Mouse (Mus musculus) stomach, embryonic 14.5 days (tissue): ENCODE results near the gene Ctf2. TPM values are rescaled to one million over a fixed set of nuclear protein-coding genes. Genes with fewer than 3 reads are reported as not detected.

Experiments
- ATAC-seq: fragments of 200-750 bp; cut with Nextera tagmentation; 2 replicates; pipeline ENCODE4 v1.8.0; 2017; ENCODE audit warnings: low read depth, moderate TSS enrichment; ENCODE audit not compliant: insufficient number of reproducible peaks, insufficient read depth, low FRiP score
- H3K27ac ChIP-seq: fragments of 300-500 bp; sonication (generic); 2 replicates; pipeline ENCODE4 v1.5.1; 2014; ENCODE audit warnings: mild to moderate bottlenecking, low read length, moderate library complexity, mixed read lengths
- H3K27me3 ChIP-seq: fragments of 300-500 bp; sonication (generic); 2 replicates; pipeline ENCODE4 v1.6.1; 2014; ENCODE audit warnings: low read length, control low read depth, mixed read lengths; ENCODE audit not compliant: control insufficient read depth, insufficient read depth
- H3K36me3 ChIP-seq: fragments of 300-500 bp; sonication (generic); 2 replicates; pipeline ENCODE4 v1.6.1; 2014; ENCODE audit warnings: mild to moderate bottlenecking, control low read depth, low read length, moderate library complexity, mixed read lengths; ENCODE audit not compliant: control insufficient read depth, insufficient read depth
- H3K4me1 ChIP-seq: fragments of 300-500 bp; sonication (generic); 2 replicates; pipeline ENCODE4 v1.6.1; 2014; ENCODE audit warnings: low read length, control low read depth, mixed read lengths; ENCODE audit not compliant: control insufficient read depth, insufficient read depth
- H3K4me2 ChIP-seq: fragments of 300-500 bp; sonication (generic); replicated peaks from 2 replicates; pipeline ENCODE4 v1.6.1; 2014; ENCODE audit warnings: low read depth, low read length, control low read depth
- H3K4me3 ChIP-seq: fragments of 300-500 bp; sonication (generic); 2 replicates; pipeline ENCODE4 v1.5.1; 2014; ENCODE audit warnings: low read depth, low read length, control low read depth
- H3K9ac ChIP-seq: fragments of 300-500 bp; sonication (generic); replicated peaks from 2 replicates; pipeline ENCODE4 v1.6.1; 2014; ENCODE audit warnings: low read depth, mild to moderate bottlenecking, control low read depth, low read length, moderate library complexity, mixed read lengths
- H3K9me3 ChIP-seq: fragments of 300-500 bp; sonication (generic); 2 replicates; pipeline ENCODE4 v1.6.1; 2016; ENCODE audit warnings: low read depth, low read length, control low read depth; ENCODE audit not compliant: control insufficient read depth
- WGBS: fragments of 180-500 bp; shearing (Covaris S2); extraction: QIAGEN DNeasy Blood & Tissue Kit; methylation state at CpG from one replicate; pipeline ENCODE4 v1.1.7; 2014; 5-methylcytosine and 5-hydroxymethylcytosine counted together
- microRNA counts: library from miRNA; unstranded; fragments of <30 nt; microRNA quantifications from one replicate; lab custom pipeline; 2016
- microRNA-seq: library from miRNA; unstranded; fragments of <30 nt; microRNA quantifications from one replicate; pipeline ENCODE4, GENCODE M21; 2016
- polyA plus RNA-seq: library from polyadenylated mRNA; unstranded; fragments of >200 nt; fragmentation: Nextera tagmentation; extraction: Ambion mirVana; gene quantifications from 2 replicates; pipeline ENCODE4 v1.2.1, GENCODE M21; 2014

Ctf2 gene
- polyA plus RNA-seq, 1 experiment from 2014 or later, result 0.32 TPM

DNA sequence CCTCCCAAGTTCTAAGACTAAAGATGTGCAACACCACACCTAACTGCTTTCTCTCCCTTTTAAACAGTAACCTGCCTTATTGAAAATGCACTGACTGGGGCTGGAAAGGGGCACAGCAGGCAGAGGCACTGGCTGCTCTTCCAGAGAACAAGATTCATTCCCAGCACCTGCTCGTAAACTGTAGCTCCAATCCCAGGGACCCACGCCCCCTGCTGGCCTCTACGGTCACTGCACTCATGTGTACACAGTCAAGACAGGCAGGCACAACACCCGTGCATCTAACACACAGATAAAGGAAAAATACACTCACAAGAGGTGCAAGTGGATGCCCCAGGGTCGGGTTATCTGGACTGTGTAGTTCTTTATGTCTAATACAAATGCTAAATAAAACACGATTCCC is 54.9 kb downstream of the Ctf2 start:
- H3K4me2 ChIP-seq, result no peak overlapping the region

GRCm38 (mm10) chr7:127675391-127675811 is 56.6 kb downstream of the Ctf2 start:
- WGBS, result 70% methylated on average over 9 of the region's 9 CpGs
- Histone ChIP-seq H3K4me2 (no peak overlapping the region), H3K36me3 (no peaks in the 10 kb centered on the region), H3K4me3 (no peak overlapping the region), H3K27ac (no peak overlapping the region), H3K9me3 (no peaks in the 10 kb centered on the region), H3K9ac (no peak overlapping the region), H3K27me3 (no peaks in the 10 kb centered on the region), H3K4me1 (no peaks in the 10 kb centered on the region)
- peak; percentile 42; the same call in 1 of the 2 replicates for ATAC-seq

More for the DNA sequence above, 54.9 kb downstream of the Ctf2 start:
- Histone ChIP-seq H3K36me3 (no peaks in the 10 kb centered on the region), H3K9me3 (no peaks in the 10 kb centered on the region), H3K4me3 (no peak overlapping the region), H3K9ac (no peak overlapping the region), H3K27ac (no peak overlapping the region), H3K27me3 (no peaks in the 10 kb centered on the region), H3K4me1 (no peaks in the 10 kb centered on the region)
- ATAC-seq, result no peak
- WGBS, result 66% methylated on average over 6 of the region's 6 CpGs

DNA sequence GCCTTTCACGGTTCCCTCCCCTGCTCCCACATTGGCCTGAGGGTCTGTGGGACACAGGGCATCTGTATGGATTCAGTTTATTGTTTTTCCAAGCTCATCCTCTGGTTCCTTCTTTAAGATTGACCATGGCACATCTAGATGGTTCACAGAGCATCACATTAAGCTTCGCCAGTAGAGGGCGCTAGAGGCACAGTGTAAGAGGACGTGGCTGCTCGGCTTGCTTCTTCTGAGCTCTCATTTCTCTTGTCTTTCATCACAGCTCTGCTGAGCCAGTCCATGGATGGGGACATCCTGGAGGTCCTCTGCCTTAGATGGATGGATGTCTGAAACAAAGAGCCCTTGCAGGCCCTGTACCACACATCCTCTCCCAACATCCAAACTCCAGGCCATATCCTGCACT is 57.0 kb downstream of the Ctf2 start:
- ATAC-seq, result peak; percentile 31; the same call in 1 of the 2 replicates
- WGBS, result under 1% methylated on average over 5 of the region's 5 CpGs
- no peak overlapping the region for H3K4me2 ChIP-seq
- no peaks in the 10 kb centered on the region for H3K9me3 ChIP-seq
- H3K4me3 ChIP-seq, result no peak overlapping the region
- no peak overlapping the region for H3K27ac ChIP-seq
- no peaks in the 10 kb centered on the region for H3K27me3 ChIP-seq
- H3K9ac ChIP-seq, result no peak overlapping the region
- H3K36me3 ChIP-seq, result no peaks in the 10 kb centered on the region
- no peaks in the 10 kb centered on the region for H3K4me1 ChIP-seq

- 62% methylated on average over 4 of the region's 4 CpGs for WGBS
- Histone ChIP-seq H3K4me2 (no peak overlapping the region), H3K9me3 (no peaks in the 10 kb centered on the region), H3K9ac (no peak overlapping the region), H3K27me3 (no peaks in the 10 kb centered on the region), H3K4me3 (no peak overlapping the region), H3K4me1 (no peaks in the 10 kb centered on the region), H3K36me3 (no peaks in the 10 kb centered on the region), H3K27ac (no peak overlapping the region)
- no peak for ATAC-seq
Measured at GRCm38 (mm10) chr7:127672776-127673175, 59.2 kb downstream of the Ctf2 start.

DNA sequence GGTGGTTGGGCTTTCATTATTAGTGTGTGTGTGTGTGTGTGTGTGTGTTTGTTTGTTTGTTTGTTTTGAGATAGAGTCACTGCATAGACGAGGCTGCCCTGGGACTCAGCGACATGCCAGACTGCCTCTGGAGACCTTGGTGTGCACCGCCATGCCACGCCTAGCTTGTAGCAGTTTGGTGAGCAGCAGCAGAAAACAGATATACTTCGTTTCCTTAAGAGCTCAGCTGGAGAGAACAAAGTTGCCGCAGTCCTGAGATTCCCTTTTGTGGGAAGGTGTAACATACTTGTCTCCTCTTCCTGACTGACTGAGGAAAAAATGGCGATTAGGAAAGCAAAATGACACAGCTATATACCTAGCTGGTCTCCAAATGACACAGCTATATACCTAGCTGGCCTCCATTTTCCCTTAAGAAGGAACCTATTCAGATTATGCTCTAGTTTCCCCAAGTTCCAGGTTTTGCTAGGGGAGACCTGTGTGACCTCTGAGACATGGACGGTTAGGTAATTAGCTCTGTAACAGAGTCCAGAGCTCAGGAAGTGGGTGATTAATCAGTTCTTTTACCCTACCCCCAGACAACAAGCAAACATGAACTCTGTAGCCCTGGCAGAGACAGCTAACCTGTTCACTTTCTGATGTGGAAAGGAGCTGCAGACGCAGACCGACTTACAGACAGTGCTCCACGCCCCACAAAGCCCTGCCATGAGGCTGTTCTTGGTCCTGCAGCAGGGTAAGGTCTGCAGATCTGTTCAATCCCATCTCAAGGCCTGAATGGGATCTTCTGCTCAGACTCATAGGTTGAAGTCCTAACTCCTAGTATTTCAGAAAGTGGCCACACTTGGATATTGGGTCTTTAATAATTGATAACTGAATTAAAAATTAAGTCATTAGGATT is 59.8 kb downstream of the Ctf2 start:
- no peak overlapping the region for H3K4me2 ChIP-seq
- H3K27ac ChIP-seq, result no peak overlapping the region
- H3K9ac ChIP-seq, result no peak overlapping the region
- H3K4me3 ChIP-seq, result no peak overlapping the region
- H3K36me3 ChIP-seq, result no peaks in the 10 kb centered on the region
- ATAC-seq, result no peak
- no peaks in the 10 kb centered on the region for H3K9me3 ChIP-seq
- H3K27me3 ChIP-seq, result no peaks in the 10 kb centered on the region
- no peaks in the 10 kb centered on the region for H3K4me1 ChIP-seq
- WGBS, result 55% methylated on average over 11 of the region's 11 CpGs

MicroRNA genes within 50 kb of the gene (microRNA counts, 519-probe panel; counts per million panel counts)
- microRNA mmu-miR-762 (lab: Ali Mortazavi, UCI), result 2,266 counts per million, percentile 33 among the panel's probes with 10 or more counts

Small RNA genes lying within 50 kb of the gene (microRNA-seq; reads per million reads assigned to microRNA genes)
- gene Mir762, result not detected

Other genes starting within 250 kb of the Ctf2 start
- gene Srcap, start 220.2 kb downstream of the Ctf2 start, polyA plus RNA-seq, result 60.5 and 65.2 TPM in 2 replicates
- 20.8 and 22.1 TPM in 2 replicates for gene Gm42715, start 212.6 kb downstream of the Ctf2 start, polyA plus RNA-seq
- 7.2 and 11.3 TPM in 2 replicates for gene Tmem265, start 170.8 kb downstream of the Ctf2 start, polyA plus RNA-seq
- gene Phkg2, start 158.8 kb downstream of the Ctf2 start, polyA plus RNA-seq, result 46.4 and 47.4 TPM in 2 replicates
- 7.8 and 8.2 TPM in 2 replicates for gene Ccdc189, start 143.6 kb downstream of the Ctf2 start, polyA plus RNA-seq
- gene Rnf40, start 143.4 kb downstream of the Ctf2 start, polyA plus RNA-seq, result 37.0 and 39.9 TPM in 2 replicates
- gene Zfp629, start 116.4 kb downstream of the Ctf2 start, polyA plus RNA-seq, result 16.0 and 17.2 TPM in 2 replicates
- 57.8 and 65.2 TPM in 2 replicates for gene Bcl7c, start 23.2 kb downstream of the Ctf2 start, polyA plus RNA-seq
- gene Ctf1, start 19.4 kb downstream of the Ctf2 start, polyA plus RNA-seq, result 20.1 and 22.1 TPM in 2 replicates
- 3.9 and 6.2 TPM in 2 replicates for gene Fbxl19, start 12.4 kb upstream of the Ctf2 start, polyA plus RNA-seq
- gene Orai3, start 37.6 kb upstream of the Ctf2 start, polyA plus RNA-seq, result 19.6 and 24.8 TPM in 2 replicates
- 31.2 and 32.1 TPM in 2 replicates for gene Setd1a, start 44.5 kb upstream of the Ctf2 start, polyA plus RNA-seq
- not detected in 2 replicates for gene Gm49388, start 53.4 kb upstream of the Ctf2 start, polyA plus RNA-seq
- gene Hsd3b7, start 68.4 kb upstream of the Ctf2 start, polyA plus RNA-seq, result 21.1 and 22.7 TPM in 2 replicates
- 29.1 and 29.7 TPM in 2 replicates for gene Stx4a, start 92.1 kb upstream of the Ctf2 start, polyA plus RNA-seq
- 5.3 and 6.3 TPM in 2 replicates for gene Stx1b, start 92.4 kb upstream of the Ctf2 start, polyA plus RNA-seq
- gene Zfp646, start 144.1 kb upstream of the Ctf2 start, polyA plus RNA-seq, result 17.1 and 18.9 TPM in 2 replicates
- gene Zfp668, start 144.7 kb upstream of the Ctf2 start, polyA plus RNA-seq, result 13.7 and 18.0 TPM in 2 replicates
- gene Prss53, start 158.8 kb upstream of the Ctf2 start, polyA plus RNA-seq, result 0.95 and 1.4 TPM in 2 replicates
- not detected in 2 replicates for gene Gm21974, start 163.3 kb upstream of the Ctf2 start, polyA plus RNA-seq
- 158 and 184 TPM in 2 replicates for gene Vkorc1, start 163.5 kb upstream of the Ctf2 start, polyA plus RNA-seq
- 152 TPM in 2 replicates for gene Bckdk, start 171.9 kb upstream of the Ctf2 start, polyA plus RNA-seq
- gene Kat8, start 180.3 kb upstream of the Ctf2 start, polyA plus RNA-seq, result 40.3 and 43.0 TPM in 2 replicates
- 48.2 and 55.5 TPM in 2 replicates for gene Prss8, start 197.9 kb upstream of the Ctf2 start, polyA plus RNA-seq
- 8.2 and 8.5 TPM in 2 replicates for gene Prss36, start 214.6 kb upstream of the Ctf2 start, polyA plus RNA-seq
- gene Fus, start 235.3 kb upstream of the Ctf2 start, polyA plus RNA-seq, result 71.4 and 72.4 TPM in 2 replicates